Mouse (Mus musculus) right cerebral cortex, postnatal 4 days (tissue): Measurements from ENCODE around the gene Gm7358.
"Not testable (repeated sequence)": the region's sequence is repeated elsewhere in the genome, so short reads cannot be mapped to it uniquely, and the experiment has no call there.

Experiments
- DNase-seq: peaks from one replicate; pipeline ENCODE4 v3.0.0-alpha.2; 2022

The Gm7358 gene

DNA sequence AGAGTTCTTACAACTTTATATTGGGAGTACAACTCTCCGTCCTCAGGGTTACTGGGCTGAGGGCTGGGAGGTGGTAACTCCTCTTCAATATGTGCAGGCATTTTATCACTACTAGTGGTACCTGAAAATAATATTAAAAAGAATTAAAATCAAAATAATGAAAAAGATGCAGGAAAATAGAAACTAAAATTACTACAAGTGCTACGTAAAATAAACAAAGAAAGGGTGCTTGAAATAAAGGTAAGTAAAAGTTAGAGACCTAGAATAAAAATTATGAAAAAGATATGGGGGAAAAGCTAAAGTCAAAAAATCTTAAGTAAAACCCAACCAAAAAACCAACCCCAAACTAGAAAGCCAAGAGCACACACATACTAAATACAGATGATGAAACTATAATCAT is at the start of gene Gm7358:
Gm7358 (minus strand) TSS at position 101 of the 400 bp plus-strand sequence.
- not testable (repeated sequence) for DNase-seq

DNA sequence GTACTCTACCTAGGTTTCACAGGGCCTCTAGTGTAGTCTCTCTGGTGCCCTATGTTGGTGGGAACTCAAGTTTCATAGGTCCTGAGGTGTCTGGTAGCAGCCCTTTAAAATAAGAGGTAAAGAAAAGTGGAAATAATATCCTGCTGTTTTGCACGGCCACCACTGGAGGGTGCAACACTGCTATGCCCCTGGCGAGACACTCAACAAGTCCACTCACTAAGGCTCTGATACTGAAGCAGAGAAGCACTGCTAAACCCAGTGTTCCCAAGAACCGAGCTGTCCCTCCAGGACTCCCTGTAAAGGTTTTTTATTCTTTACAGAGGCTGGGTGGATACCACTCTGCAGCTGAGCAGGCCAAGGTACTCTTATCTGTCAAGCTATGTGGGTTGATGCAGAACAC is 43.7 kb upstream of the Gm7358 start:
- not testable (repeated sequence) for DNase-seq

DNA sequence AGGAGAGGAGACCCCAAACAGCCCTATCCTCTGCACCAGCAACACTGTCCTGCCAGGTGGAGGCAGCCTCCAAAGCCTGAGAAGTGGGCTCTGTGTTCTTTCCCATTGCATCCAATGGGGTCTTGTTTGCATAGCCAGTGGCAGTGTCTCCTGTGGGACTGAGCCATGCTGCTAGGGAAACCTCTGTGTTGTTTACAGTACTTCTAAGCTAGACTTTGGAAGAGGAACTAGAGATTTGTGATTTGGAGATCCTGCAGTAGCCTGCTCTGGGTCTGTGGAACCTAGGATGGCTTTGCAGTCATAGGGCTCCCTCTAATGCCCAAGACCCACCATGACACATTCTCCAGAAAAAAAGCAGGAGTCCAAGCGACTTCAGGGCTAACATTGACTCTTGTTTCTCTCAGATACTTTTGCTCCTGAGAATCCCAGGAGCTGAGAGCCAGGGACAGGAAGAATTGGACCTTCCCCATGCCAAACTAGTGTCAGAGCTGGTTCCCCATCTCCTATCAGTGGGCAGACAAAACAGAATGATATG is 42.2 kb upstream of the Gm7358 start:
- not testable (repeated sequence) for DNase-seq

DNA sequence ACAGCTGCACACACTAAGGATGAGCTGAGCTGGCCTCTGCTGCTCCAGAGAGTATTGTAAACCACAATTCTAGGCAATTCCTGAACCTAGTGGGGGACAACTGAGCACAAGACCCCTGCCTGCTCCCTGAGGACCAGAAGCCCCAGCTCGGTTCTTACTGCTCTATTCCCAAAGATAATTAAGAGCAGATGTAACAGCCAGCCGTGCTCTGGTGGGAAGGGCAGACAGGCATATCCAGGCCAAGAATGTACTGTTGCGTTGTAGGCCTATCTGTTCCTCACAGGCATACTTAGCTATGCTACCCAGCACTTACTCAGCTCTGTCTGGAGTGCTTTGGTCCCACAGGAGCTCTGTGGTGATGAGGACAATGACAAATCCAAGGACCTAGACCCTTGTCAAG is 40.6 kb upstream of the Gm7358 start:
- DNase-seq = not testable (repeated sequence)

DNA sequence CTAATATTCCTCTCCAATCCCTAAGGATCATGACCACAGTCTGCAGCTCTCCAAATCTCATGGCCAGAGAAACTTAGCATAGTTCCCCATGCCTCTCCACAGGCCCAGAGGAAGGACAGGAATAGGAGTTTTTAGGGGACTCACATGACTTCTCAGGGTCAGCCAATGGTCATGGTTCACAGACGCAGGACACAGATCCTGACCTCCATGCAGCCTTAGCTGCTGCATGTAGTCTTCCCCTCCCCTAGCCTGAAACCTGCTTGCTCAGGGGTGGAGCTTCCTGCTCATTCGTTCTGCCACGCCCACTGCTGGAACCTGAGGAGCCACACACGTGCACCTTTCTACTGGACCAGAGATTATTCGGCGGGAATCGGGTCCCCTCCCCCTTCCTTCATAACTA is 34.8 kb upstream of the Gm7358 start:
- not testable (repeated sequence) for DNase-seq

DNA sequence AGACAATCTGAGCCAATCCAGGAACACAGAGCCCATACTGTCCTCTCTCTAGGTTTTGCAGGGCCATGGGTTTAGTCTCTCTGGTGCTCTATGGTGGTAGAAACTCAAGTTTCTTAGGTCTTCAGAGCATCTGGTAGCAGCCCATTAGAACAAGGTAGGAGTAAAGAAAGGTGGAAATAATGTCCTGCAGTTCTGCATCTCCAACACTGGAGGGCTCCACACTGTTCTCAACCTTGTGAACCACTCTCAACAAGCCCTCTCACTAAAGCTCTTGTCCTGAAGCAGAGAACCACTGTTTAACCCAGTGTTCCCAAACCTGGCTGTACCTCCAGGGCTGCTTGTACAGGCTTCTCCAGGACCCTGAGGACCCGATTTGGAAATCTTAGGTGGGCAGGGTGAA is 27.3 kb upstream of the Gm7358 start:
- DNase-seq = not testable (repeated sequence)

DNA sequence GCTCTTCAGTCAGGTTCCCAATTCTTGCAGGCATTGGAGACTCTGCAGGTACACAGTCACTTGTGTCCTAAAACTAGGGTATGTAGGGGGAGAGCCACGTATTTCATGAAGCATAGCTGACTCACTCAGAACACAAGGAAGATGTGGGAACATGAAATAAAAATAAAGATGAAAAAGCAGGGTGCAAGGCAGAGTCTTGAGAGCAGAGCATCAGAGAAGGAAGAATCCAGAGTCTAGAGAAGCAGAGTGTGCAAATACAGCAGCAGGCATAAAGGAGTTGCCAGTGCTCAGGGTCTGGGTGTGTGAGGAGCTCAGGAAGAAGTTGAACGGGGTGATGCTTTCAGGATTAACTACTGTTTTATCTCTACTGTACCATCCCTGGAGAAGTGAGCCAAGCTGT is 17.5 kb downstream of the Gm7358 start:
- DNase-seq = not testable (repeated sequence)

DNA sequence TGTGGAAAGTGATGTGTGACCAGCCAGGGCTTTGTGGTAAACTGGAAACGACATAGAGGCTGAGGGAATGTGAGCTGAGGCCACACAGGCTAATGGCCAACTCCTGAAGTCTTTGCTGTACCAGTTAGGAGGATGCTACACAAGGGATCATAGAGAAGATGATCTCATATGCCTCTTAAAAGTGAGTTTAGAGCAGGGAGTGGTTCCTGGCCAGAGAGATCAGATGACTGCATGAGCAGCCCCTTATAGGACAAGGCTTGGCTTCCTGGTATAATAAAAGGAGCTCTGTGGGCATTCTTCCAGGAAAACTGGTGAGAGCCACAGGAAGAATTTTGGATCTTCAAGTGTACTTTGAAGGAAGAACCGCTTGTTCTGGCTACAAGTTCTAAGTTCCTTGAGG is 22.3 kb downstream of the Gm7358 start:
- DNase-seq = not testable (repeated sequence)

DNA sequence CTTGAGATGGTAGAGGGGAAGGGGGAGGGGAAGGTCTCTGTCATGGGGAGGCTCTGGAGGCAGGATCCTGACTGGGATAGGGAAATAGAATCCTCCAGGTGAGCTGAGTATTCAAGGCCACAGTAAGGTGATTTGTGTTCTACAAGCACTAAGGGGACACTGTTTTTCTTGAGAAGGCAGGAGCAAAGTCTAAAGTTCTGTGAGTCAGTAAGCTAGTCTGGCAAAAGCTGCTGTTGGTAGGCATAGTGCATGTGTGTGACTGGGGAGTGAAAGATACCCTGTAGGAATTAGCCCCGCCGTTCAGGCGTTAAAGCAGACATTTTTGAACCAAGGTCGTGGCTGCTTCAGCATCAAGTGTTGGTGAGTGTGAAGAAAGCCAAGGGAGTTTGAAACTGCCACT is 23.2 kb downstream of the Gm7358 start:
- DNase-seq = not testable (repeated sequence)
